Comparison of ENCODE assay signal across 16 mouse cellular contexts in the genomic region with DNA sequence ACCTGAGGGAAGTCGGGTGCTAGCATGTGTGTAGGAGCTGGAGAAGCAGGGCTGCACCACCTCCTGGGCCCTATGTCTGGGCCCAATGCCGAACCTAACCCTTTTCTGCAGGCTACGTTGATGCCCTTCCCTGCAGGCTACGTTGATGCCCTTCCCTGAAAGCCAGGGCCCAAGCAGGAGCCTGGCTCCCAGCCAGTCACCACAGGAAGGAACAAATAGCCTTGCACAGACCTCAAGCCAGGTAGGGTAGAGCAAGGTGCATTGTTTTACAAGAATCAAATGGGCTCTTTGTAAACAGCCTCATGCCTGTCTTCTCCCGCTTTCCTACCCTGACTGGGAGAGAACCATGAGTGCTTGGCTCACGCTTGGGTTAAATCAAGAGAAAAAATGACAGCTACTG. TPM values are rescaled to one million over a fixed set of nuclear protein-coding genes. Genes with fewer than 3 reads are reported as not detected.
DNase-seq lines count a peak whose midpoint lies in the region; ATAC-seq and TF ChIP-seq lines count a peak whose summit lies in the region.
"Had no signal": no experiment of that assay in that cellular context is flagged by ENCODE, and none has a peak within 500 bp of the region (broad histone marks: within the 10 kb centered on the region; RNA-seq: fewer than 3 reads in every experiment).

No protein-coding gene starts in this region.

- H3K4me2 ChIP-seq in forebrain, postnatal 0 days (ENCODE audit: low read depth), result no peak overlapping the region
- H3K4me2 ChIP-seq: embryonic facial prominence, embryonic 12.5 days; heart, embryonic 15.5 days; limb, embryonic 13.5 days had no signal

- H3K27me3 ChIP-seq in forebrain, embryonic 10.5 days (ENCODE audit: poor library complexity, severe bottlenecking), result no peaks in the 10 kb centered on the region
- H3K27me3 ChIP-seq in forebrain, postnatal 0 days (ENCODE audit: insufficient read depth, low read length), result no peaks in the 10 kb centered on the region
- no peaks in the 10 kb centered on the region for H3K27me3 ChIP-seq in limb, embryonic 10.5 days (ENCODE audit: low read depth, poor library complexity, severe bottlenecking)
- H3K27me3 ChIP-seq: embryonic facial prominence, embryonic 12.5 days; heart, embryonic 15.5 days; limb, embryonic 13.5 days had no signal

- H3K36me3 ChIP-seq in forebrain, embryonic 10.5 days (replicated peaks), result no peaks in the 10 kb centered on the region; the same call in 1 of the 2 replicates
- H3K36me3 ChIP-seq in forebrain, postnatal 0 days (ENCODE audit: insufficient read depth), result no peaks in the 10 kb centered on the region
- no peaks in the 10 kb centered on the region for H3K36me3 ChIP-seq in limb, embryonic 10.5 days
- H3K36me3 ChIP-seq: embryonic facial prominence, embryonic 12.5 days; heart, embryonic 15.5 days; limb, embryonic 13.5 days had no signal

- 82% methylated on average over 6 of the region's 6 CpGs for WGBS in forebrain, embryonic 10.5 days
- 61% methylated on average over 6 of the region's 6 CpGs for WGBS in forebrain, postnatal 0 days
- 85% methylated on average over 6 of the region's 6 CpGs for WGBS in limb, embryonic 10.5 days

- no peak for ATAC-seq in forebrain, postnatal 0 days
- ATAC-seq: liver, postnatal 0 days had no signal

- no peak overlapping the region for H3K4me3 ChIP-seq in forebrain, embryonic 10.5 days
- H3K4me3 ChIP-seq in forebrain, postnatal 0 days (ENCODE audit: low read depth, low read length), result no peak overlapping the region
- H3K4me3 ChIP-seq in limb, embryonic 10.5 days, result no peak overlapping the region
- H3K4me3 ChIP-seq: embryonic facial prominence, embryonic 12.5 days; heart, embryonic 15.5 days; limb, embryonic 13.5 days had no signal

- H3K9ac ChIP-seq in forebrain, postnatal 0 days, result no peak overlapping the region
- H3K9ac ChIP-seq: embryonic facial prominence, embryonic 12.5 days; heart, embryonic 15.5 days; limb, embryonic 13.5 days; liver, postnatal 0 days had no signal

- no peaks in the 10 kb centered on the region for H3K9me3 ChIP-seq in forebrain, embryonic 10.5 days
- no peaks in the 10 kb centered on the region for H3K9me3 ChIP-seq in forebrain, postnatal 0 days (ENCODE audit: low read length)
- H3K9me3 ChIP-seq in limb, embryonic 10.5 days (replicated peaks), result no peaks in the 10 kb centered on the region
- H3K9me3 ChIP-seq: embryonic facial prominence, embryonic 12.5 days; heart, embryonic 15.5 days; limb, embryonic 13.5 days had no signal

- no peak for TF ChIP-seq CTCF in forebrain, postnatal 0 days (IDR thresholded peaks at IDR 0.05; ENCODE audit: low read depth)

- H3K27ac ChIP-seq in forebrain, embryonic 10.5 days, result peak overlapping the region; percentile 44
- no peak overlapping the region for H3K27ac ChIP-seq in forebrain, postnatal 0 days (ENCODE audit: low read depth, low read length)
- no peak overlapping the region for H3K27ac ChIP-seq in limb, embryonic 10.5 days
- H3K27ac ChIP-seq: embryonic facial prominence, embryonic 12.5 days; heart, embryonic 15.5 days; limb, embryonic 13.5 days had no signal

- DNase-seq in forebrain, embryonic 10.5 days (ENCODE audit: extremely low spot score, low spot score), result no peak
- DNase-seq in forebrain, postnatal 0 days, result no peak
- DNase-seq in left cerebral cortex, postnatal 4 days, result peak; percentile 37
- no peak for DNase-seq in left cerebral cortex, adult 9 months (ENCODE audit: low spot score in 2 of 2)
- DNase-seq in brain, adult 2 months (ENCODE audit: low read depth, low spot score), result peak; percentile 74
- DNase-seq in cerebellum, postnatal 10 days, result peak; percentile 72 to 82
- no peak for DNase-seq in limb, embryonic 10.5 days (ENCODE audit: low spot score)
- DNase-seq in thymus, postnatal 36 days, result no peak
- DNase-seq: heart, adult 11 months; kidney, adult 8-10 months; kidney, postnatal 4 days; liver, postnatal 0 days; lung, postnatal 4 days had no signal

- H3K4me1 ChIP-seq in forebrain, embryonic 10.5 days, result peaks cover 24% of the 10 kb centered on the region
- H3K4me1 ChIP-seq in forebrain, postnatal 0 days (ENCODE audit: insufficient read depth), result no peaks in the 10 kb centered on the region
- no peaks in the 10 kb centered on the region for H3K4me1 ChIP-seq in limb, embryonic 10.5 days
- H3K4me1 ChIP-seq: embryonic facial prominence, embryonic 12.5 days; limb, embryonic 13.5 days had no signal

- intact Hi-C loops in left cerebral cortex, postnatal 4 days (cut with DNase I), result no loop called here

RNA-seq across cellular contexts. Expression of a gene that starts 11.4 kb away (rescaled TPM):
- 15.6 and 16.5 TPM in 2 replicates for polyA plus RNA-seq in forebrain, embryonic 10.5 days (2016; fragmentation: Nextera tagmentation; extraction: Ambion mirVana)
- total RNA-seq in forebrain, postnatal 0 days (2014; rRNA removed), result 48.2 and 55.0 TPM in 2 replicates
- polyA plus RNA-seq in forebrain, postnatal 0 days (2015; fragmentation: Nextera tagmentation; extraction: Ambion mirVana), result 113 and 141 TPM in 2 replicates
- total RNA-seq in left cerebral cortex, postnatal 4 days (2021), result 100 to 1,000 TPM; 143 to 144 TPM
- polyA plus RNA-seq in limb, embryonic 10.5 days (2016; fragmentation: Nextera tagmentation; extraction: Ambion mirVana), result 12.2 and 17.0 TPM in 2 replicates

RNA-seq across cellular contexts. Expression of a gene that starts 42.0 kb away (rescaled TPM):
- polyA plus RNA-seq in forebrain, embryonic 10.5 days (2016; fragmentation: Nextera tagmentation; extraction: Ambion mirVana), result 62.3 and 63.2 TPM in 2 replicates
- total RNA-seq in forebrain, postnatal 0 days (2014; rRNA removed), result 51.2 and 61.4 TPM in 2 replicates
- polyA plus RNA-seq in forebrain, postnatal 0 days (2015; fragmentation: Nextera tagmentation; extraction: Ambion mirVana), result 41.7 and 49.2 TPM in 2 replicates
- 10 to 100 TPM; 60.3 to 65.5 TPM for total RNA-seq in left cerebral cortex, postnatal 4 days (2021)
- polyA plus RNA-seq in limb, embryonic 10.5 days (2016; fragmentation: Nextera tagmentation; extraction: Ambion mirVana), result 68.7 and 82.4 TPM in 2 replicates

Comparison
In these comparisons a context has a peak if more than half of its experiments do, and no peak if none do; other contexts are left out.
1. DNase-seq: peak in left cerebral cortex, postnatal 4 days (single experiment), brain, adult 2 months (single experiment) and cerebellum, postnatal 10 days (2 of 2); none in forebrain, embryonic 10.5 days (single experiment), forebrain, postnatal 0 days (single experiment), left cerebral cortex, adult 9 months (0 of 2), limb, embryonic 10.5 days (single experiment) and thymus, postnatal 36 days (0 of 2).